Mouse (Mus musculus): ENCODE measurements around the gene Mllt1.

DNA sequence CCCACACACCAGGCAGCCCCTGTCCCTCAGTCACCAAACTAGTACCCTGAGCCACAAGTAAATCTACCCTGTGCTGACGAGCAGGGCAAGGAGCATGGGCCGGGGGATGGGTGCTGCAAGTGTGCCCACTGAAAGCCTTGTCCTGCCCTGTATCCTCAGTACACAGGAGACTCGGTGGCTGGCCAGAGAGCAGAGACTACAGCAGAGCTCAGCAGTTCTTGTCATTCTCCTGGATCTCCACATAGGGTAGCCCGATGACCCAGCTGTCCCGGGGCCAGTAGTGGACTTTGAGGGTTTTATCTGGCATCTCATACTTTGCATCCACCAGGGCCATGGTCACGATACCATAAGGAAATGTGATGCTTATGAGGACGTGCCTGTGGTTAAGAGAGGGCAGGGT lies 19.7 kb upstream of the Mllt1 start:
- no peak for TF ChIP-seq CTCF (IDR thresholded peaks at IDR 0.05; ENCODE audit: borderline replicate concordance, insufficient read depth, low read length)
- no peak for TF ChIP-seq POLR2A (IDR thresholded peaks at IDR 0.05; ENCODE audit: low read depth, low read length)
